Mouse (Mus musculus) kidney, postnatal 0 days (tissue): ENCODE results near the gene Ak3. TPM values are rescaled to one million over a fixed set of nuclear protein-coding genes. Genes with fewer than 3 reads are reported as not detected.
A peak's percentile ranks its signal among the peaks of the same experiment; 100 is the strongest.

Source experiments
- ATAC-seq: fragments of 200-750 bp; cut with Nextera tagmentation; replicated peaks from 2 replicates; pipeline ENCODE4 v1.8.0; 2017; ENCODE audit warnings: low read depth, moderate number of reproducible peaks, moderate TSS enrichment, moderate library complexity; ENCODE audit not compliant: low FRiP score
- DNase-seq: peaks from one replicate; pipeline ENCODE4 v3.0.0-alpha.2; 2016; ENCODE audit warnings: low spot score
- H3K27ac ChIP-seq: fragments of 300-500 bp; sonication (generic); 2 replicates; pipeline ENCODE4 v1.5.1; 2014; ENCODE audit warnings: mild to moderate bottlenecking
- H3K27me3 ChIP-seq: fragments of 300-500 bp; sonication (generic); 2 replicates; pipeline ENCODE4 v1.6.1; 2014; ENCODE audit warnings: low read length, mixed read lengths; ENCODE audit not compliant: insufficient read depth
- H3K36me3 ChIP-seq: fragments of 300-500 bp; sonication (generic); 2 replicates; pipeline ENCODE4 v1.6.1; 2014; ENCODE audit warnings: low read length, mixed read lengths; ENCODE audit not compliant: insufficient read depth
- H3K4me1 ChIP-seq: fragments of 300-500 bp; sonication (generic); replicated peaks from 2 replicates; pipeline ENCODE4 v1.6.1; 2014; ENCODE audit warnings: antibody characterized with exemption, low read length, mixed read lengths; ENCODE audit not compliant: insufficient read depth
- H3K4me2 ChIP-seq: fragments of 300-500 bp; sonication (generic); 2 replicates; pipeline ENCODE4 v1.6.1; 2014; ENCODE audit warnings: mild to moderate bottlenecking, low read length, moderate library complexity, mixed read lengths
- H3K4me3 ChIP-seq: fragments of 300-500 bp; sonication (generic); replicated peaks from 2 replicates; pipeline ENCODE4 v1.5.1; 2014; ENCODE audit warnings: low read depth, low read length
- H3K9ac ChIP-seq: fragments of 300-500 bp; sonication (generic); 2 replicates; pipeline ENCODE4 v1.6.1; 2014; ENCODE audit warnings: low read depth, low read length
- H3K9me3 ChIP-seq: fragments of 300-500 bp; sonication (generic); replicated peaks from 2 replicates; pipeline ENCODE4 v1.6.1; 2016; ENCODE audit warnings: low read length, inconsistent platforms, mixed read lengths
- CTCF ChIP-seq: IDR thresholded peaks from 2 replicates; pipeline ENCODE4 v1.5.1; 2016; ENCODE audit warnings: antibody characterized with exemption, low read depth, mild to moderate bottlenecking, moderate library complexity
- WGBS: fragments of 180-500 bp; shearing (Covaris S2); extraction: QIAGEN DNeasy Blood & Tissue Kit; methylation state at CpG from one replicate; pipeline ENCODE4 v1.1.7; 2014; 5-methylcytosine and 5-hydroxymethylcytosine counted together
- polyA plus RNA-seq: library from polyadenylated mRNA; unstranded; fragments of >200 nt; fragmentation: Nextera tagmentation; extraction: Ambion mirVana; gene quantifications from 2 replicates; pipeline ENCODE4 v1.2.1, GENCODE M21; 2015

The Ak3 gene
- polyA plus RNA-seq, 1 experiment from 2014 or later = 105 TPM

DNA sequence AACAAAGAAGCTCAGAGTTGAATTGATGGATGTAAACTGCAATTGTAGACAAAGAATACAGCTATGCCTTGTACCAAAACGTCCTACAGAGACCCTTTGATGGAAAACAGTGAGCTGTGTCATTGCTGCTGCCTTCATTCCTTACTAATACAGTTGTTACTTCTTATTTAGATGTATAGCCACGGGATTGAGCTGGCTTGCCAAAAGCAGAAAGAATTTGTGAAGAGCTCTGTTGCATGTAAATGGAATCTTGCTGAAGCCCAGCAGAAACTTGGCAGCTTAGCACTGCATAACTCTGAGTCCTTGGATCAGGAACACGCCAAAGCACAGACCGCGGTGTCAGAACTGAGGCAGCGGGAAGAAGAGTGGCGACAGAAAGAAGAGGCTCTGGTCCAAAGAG is 52.9 kb downstream of the Ak3 start:
- 83% methylated on average over 7 of the region's 7 CpGs for WGBS
- Histone ChIP-seq H3K4me1 (peaks cover 6% of the 10 kb centered on the region; the same call in 1 of the 2 replicates), H3K9me3 (no peaks in the 10 kb centered on the region), H3K4me2 (no peak overlapping the region), H3K27me3 (no peaks in the 10 kb centered on the region), H3K4me3 (no peak overlapping the region), H3K27ac (no peak overlapping the region), H3K36me3 (peaks cover 11% of the 10 kb centered on the region), H3K9ac (no peak overlapping the region)
- ATAC-seq (no peak), DNase-seq (no peak)
- TF ChIP-seq CTCF = no peak

DNA sequence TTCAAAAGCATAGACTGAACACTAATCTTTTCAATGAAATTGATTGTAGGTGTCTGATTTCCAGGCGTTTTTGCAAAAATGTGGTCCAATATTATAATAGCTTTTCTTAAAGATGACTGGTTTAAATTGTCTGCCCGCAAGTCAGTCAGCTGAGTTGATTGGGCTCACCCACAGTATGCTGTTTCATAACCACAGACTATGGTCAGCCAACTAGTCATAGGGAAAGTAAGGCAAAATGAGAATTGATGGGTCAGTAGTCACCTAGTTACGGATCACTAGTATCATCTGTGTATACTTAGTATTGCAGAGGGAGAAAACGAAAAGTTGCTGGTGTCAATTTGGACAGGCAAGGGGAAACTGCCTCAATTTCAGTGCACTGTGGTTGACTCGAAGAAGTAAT is 56.4 kb downstream of the Ak3 start:
- 65% methylated on average over 5 of the region's 5 CpGs for WGBS
- H3K27me3 ChIP-seq = no peaks in the 10 kb centered on the region
- 0 out of 2 replicates have a peak overlapping the region, but pooled peaks have one; percentile 31 for H3K9ac ChIP-seq

DNA sequence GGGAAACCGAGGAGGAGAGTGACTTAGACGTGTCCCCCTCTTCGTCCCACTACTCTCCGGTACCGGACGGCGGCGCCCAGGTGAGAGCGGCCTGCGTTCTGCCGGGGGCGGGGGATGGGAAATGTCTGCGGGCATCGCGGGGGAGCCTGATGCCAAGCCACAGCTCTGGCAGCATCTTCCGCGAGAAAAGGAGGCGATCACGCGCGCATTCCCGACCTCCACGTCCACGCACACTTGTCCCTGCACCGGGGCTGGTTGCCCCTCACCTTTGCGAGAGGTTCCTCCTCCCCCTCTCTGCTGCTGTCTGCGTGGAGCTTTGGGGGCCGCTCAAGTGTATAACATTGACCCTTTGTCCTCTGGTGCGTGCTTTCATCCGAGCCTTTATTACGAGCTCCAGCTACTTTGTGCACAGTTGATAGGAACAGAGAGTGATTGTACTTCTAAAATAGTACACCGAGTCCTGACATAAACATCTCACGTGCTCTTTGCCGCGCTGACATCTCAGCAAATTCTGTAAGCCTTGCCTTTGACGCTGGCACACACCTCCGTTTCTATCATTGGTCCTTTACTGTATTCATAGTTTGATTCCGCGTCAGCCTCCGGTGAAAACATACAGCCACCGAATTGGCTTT is 57.1 kb downstream of the Ak3 start:
- ATAC-seq (peak; percentile 82), DNase-seq (peak; percentile 70)
- Histone ChIP-seq H3K4me2 (peak overlapping the region; percentile 79), H3K4me3 (peak overlapping the region; percentile 89), H3K4me1 (peaks cover 6% of the 10 kb centered on the region; the same call in 1 of the 2 replicates), H3K27ac (peak overlapping the region; percentile 96), H3K9ac (peak overlapping the region; percentile 90), H3K27me3 (no peaks in the 10 kb centered on the region), H3K36me3 (peaks cover 11% of the 10 kb centered on the region), H3K9me3 (no peaks in the 10 kb centered on the region)
- WGBS = under 1% methylated on average over 41 of the region's 41 CpGs
- TF ChIP-seq CTCF = no peak

More for the DNA sequence above, 56.4 kb downstream of the Ak3 start:
- ATAC-seq (no peak), DNase-seq (no peak)
- Histone ChIP-seq H3K36me3 (peaks cover 11% of the 10 kb centered on the region), H3K9me3 (no peaks in the 10 kb centered on the region), H3K27ac (peak overlapping the region; percentile 96), H3K4me1 (peaks cover 6% of the 10 kb centered on the region; the same call in 1 of the 2 replicates), H3K4me2 (peak overlapping the region; percentile 79), H3K4me3 (peak overlapping the region; percentile 89)
- TF ChIP-seq CTCF = no peak

DNA sequence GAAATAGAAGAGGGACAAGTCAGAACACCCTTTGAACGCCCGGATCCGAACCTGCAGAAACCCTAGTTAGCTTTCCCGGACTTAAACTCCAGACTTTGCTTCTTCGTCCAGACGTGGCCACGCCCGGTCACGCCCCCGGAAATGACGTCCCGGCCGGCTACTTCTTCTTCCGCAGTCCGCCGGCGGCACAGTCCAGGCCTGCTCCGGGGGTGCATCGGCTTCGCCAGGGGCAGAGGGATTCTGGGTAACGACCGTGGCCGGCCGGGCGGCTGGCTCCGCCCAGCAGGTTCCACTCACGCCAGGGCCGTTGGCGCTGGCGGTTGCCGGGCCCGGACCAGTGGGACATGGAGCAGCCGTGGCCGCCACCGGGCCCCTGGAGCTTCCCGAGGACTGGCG is 57.6 kb downstream of the Ak3 start, which contains the start of gene Cdc37l1:
TSS of gene Cdc37l1 (plus strand) at position 159 of the 396 bp plus-strand sequence.
- ATAC-seq = peak; percentile 98
- under 1% methylated on average over 37 of the region's 37 CpGs for WGBS
- peak within 1 kb of the TSS; percentile 90 for H3K9ac ChIP-seq

DNA sequence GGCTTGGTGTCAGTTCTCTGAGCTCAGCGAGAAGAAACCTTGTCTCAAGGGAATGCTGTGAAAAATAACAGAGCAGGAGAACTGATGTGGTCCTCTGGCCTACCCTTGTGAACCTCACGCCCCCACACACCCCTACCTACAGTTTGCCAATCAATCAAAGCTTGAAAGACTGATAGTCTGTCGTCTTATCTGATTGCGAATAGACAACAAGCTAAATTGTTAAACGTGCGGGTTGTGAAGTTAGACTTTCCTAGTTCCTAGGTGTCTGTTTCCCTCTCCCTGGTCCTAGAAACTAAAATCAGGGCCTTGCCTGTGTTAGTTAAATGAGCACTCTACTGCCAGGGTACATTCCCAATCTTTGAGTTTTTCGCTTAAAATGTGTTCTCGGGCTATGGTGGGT is 58.2 kb downstream of the Ak3 start:
- Histone ChIP-seq H3K9ac (peak overlapping the region; percentile 90; the same call in 1 of the 2 replicates), H3K4me1 (peaks cover 6% of the 10 kb centered on the region; the same call in 1 of the 2 replicates), H3K9me3 (no peaks in the 10 kb centered on the region), H3K36me3 (peaks cover under 1% of the 10 kb centered on the region; the same call in 1 of the 2 replicates), H3K4me3 (peak overlapping the region; percentile 89), H3K27me3 (no peaks in the 10 kb centered on the region), H3K27ac (peak overlapping the region; percentile 96), H3K4me2 (peak overlapping the region; percentile 79)
- WGBS = 53% methylated on average over 8 of the region's 8 CpGs
- TF ChIP-seq CTCF = no peak
- ATAC-seq = no peak
- DNase-seq = no peak

More for the DNA sequence above, 57.6 kb downstream of the Ak3 start, which contains the start of gene Cdc37l1:
- Histone ChIP-seq H3K27me3 (no peaks in the 10 kb centered on the region), H3K4me3 (peak within 1 kb of the TSS; percentile 89), H3K36me3 (peaks cover 7% of the 10 kb centered on the region), H3K9me3 (no peaks in the 10 kb centered on the region), H3K27ac (peak within 1 kb of the TSS; percentile 96), H3K4me2 (peak within 1 kb of the TSS; percentile 79), H3K4me1 (peaks cover 6% of the 10 kb centered on the region; the same call in 1 of the 2 replicates)
- 0 out of 2 replicates have a peak, but pooled peaks have one; percentile 3 for TF ChIP-seq CTCF
- DNase-seq = peak; percentile 97

DNA sequence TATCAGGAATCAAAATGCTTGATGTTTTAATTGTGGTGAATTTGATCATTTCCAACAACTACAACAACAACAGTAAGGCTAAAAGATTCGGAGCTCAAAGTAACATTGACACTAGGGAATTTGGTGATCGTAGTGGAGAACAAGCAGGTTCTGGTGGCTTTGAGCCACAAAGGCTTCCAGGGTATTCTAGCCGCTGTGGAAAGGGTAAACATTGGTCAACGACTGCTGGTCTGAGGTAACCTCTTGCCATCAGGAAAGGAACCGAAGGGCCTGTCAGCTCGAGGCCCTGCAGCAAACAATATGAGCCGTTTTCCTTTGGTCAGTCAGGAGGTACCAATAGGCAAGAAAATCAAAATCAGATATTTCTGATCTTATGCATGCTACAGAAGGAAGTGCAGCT is 65.1 kb downstream of the Ak3 start:
- H3K4me3 ChIP-seq = no peak overlapping the region
- no peak overlapping the region for H3K27ac ChIP-seq
- H3K4me2 ChIP-seq = no peak overlapping the region
- H3K27me3 ChIP-seq = no peaks in the 10 kb centered on the region
- H3K4me1 ChIP-seq = no peaks in the 10 kb centered on the region
- TF ChIP-seq CTCF = no peak
- H3K36me3 ChIP-seq = no peaks in the 10 kb centered on the region
- no peak overlapping the region for H3K9ac ChIP-seq
- DNase-seq = no peak
- ATAC-seq = no peak
- 70% methylated on average over 7 of the region's 7 CpGs for WGBS
- H3K9me3 ChIP-seq = no peaks in the 10 kb centered on the region
